Mouse (Mus musculus): ENCODE results near the gene Rcc1. TPM values are rescaled to one million over a fixed set of nuclear protein-coding genes. Genes with fewer than 3 reads are reported as not detected.

The Rcc1 gene
- polyA plus RNA-seq, 1 experiment from 2014 or later: 66.2 TPM

- no peak for ATAC-seq (ENCODE audit: low FRiP score, low TSS enrichment)
- no peaks in the 10 kb centered on the region for H3K9me3 ChIP-seq (ENCODE audit: control insufficient read depth, low read length)
- H3K9ac ChIP-seq (ENCODE audit: low read depth, low read length): no peak overlapping the region
- H3K4me1 ChIP-seq (ENCODE audit: control insufficient read depth, insufficient read depth, low read length): peaks cover 7% of the 10 kb centered on the region
- no peak overlapping the region for H3K4me3 ChIP-seq (ENCODE audit: low read length)
- no peaks in the 10 kb centered on the region for H3K27me3 ChIP-seq (ENCODE audit: control insufficient read depth, insufficient read depth, low read length)
- H3K27ac ChIP-seq (ENCODE audit: low read depth, low read length): no peak overlapping the region
- no peak overlapping the region for H3K4me2 ChIP-seq (replicated peaks; ENCODE audit: low read depth, low read length)
- H3K36me3 ChIP-seq (ENCODE audit: control insufficient read depth, insufficient read depth, low read length): peaks cover 22% of the 10 kb centered on the region
- WGBS: 50% methylated on average over 2 of the region's 2 CpGs
These were observed 3.2 kb downstream of the Rcc1 start for GRCm38 (mm10) chr4:132350123-132350740.

- Histone ChIP-seq H3K9me3 (ENCODE audit: control insufficient read depth, low read length) (no peaks in the 10 kb centered on the region), H3K4me3 (ENCODE audit: low read length) (no peak overlapping the region), H3K4me2 (replicated peaks; ENCODE audit: low read depth, low read length) (no peak overlapping the region), H3K36me3 (ENCODE audit: control insufficient read depth, insufficient read depth, low read length) (peaks cover 22% of the 10 kb centered on the region), H3K27me3 (ENCODE audit: control insufficient read depth, insufficient read depth, low read length) (no peaks in the 10 kb centered on the region), H3K9ac (ENCODE audit: low read depth, low read length) (no peak overlapping the region), H3K4me1 (ENCODE audit: control insufficient read depth, insufficient read depth, low read length) (peaks cover 10% of the 10 kb centered on the region), H3K27ac (ENCODE audit: low read depth, low read length) (no peak overlapping the region)
- ATAC-seq (ENCODE audit: low FRiP score, low TSS enrichment): no peak
- 70% methylated on average over 3 of the region's 3 CpGs for WGBS
These were observed 3.8 kb downstream of the Rcc1 start for GRCm38 (mm10) chr4:132349495-132350122.

- whole genome bisulfite sequencing: 73% methylated on average over 3 of the region's 3 CpGs
- ATAC-seq (ENCODE audit: low FRiP score, low TSS enrichment): no peak
- no peak overlapping the region for H3K4me2 ChIP-seq (replicated peaks; ENCODE audit: low read depth, low read length)
These were observed 6.7 kb downstream of the Rcc1 start for GRCm38 (mm10) chr4:132346661-132347060.

GRCm38 (mm10) chr4:132346261-132346660 lies 7.1 kb downstream of the Rcc1 start:
- ATAC-seq (ENCODE audit: low FRiP score, low TSS enrichment): no peak
- Histone ChIP-seq H3K9ac (ENCODE audit: low read depth, low read length) (no peak overlapping the region), H3K4me1 (ENCODE audit: control insufficient read depth, insufficient read depth, low read length) (peaks cover 13% of the 10 kb centered on the region), H3K27ac (ENCODE audit: low read depth, low read length) (no peak overlapping the region), H3K9me3 (ENCODE audit: control insufficient read depth, low read length) (no peaks in the 10 kb centered on the region), H3K27me3 (ENCODE audit: control insufficient read depth, insufficient read depth, low read length) (no peaks in the 10 kb centered on the region), H3K4me3 (ENCODE audit: low read length) (no peak overlapping the region), H3K36me3 (ENCODE audit: control insufficient read depth, insufficient read depth, low read length) (peaks cover 14% of the 10 kb centered on the region), H3K4me2 (replicated peaks; ENCODE audit: low read depth, low read length) (no peak overlapping the region)
- 78% methylated on average over 4 of the region's 4 CpGs for WGBS

More at GRCm38 (mm10) chr4:132346661-132347060, 6.7 kb downstream of the Rcc1 start:
- H3K36me3 ChIP-seq (ENCODE audit: control insufficient read depth, insufficient read depth, low read length): peaks cover 18% of the 10 kb centered on the region
- no peak overlapping the region for H3K9ac ChIP-seq (ENCODE audit: low read depth, low read length)
- peaks cover 17% of the 10 kb centered on the region for H3K4me1 ChIP-seq (ENCODE audit: control insufficient read depth, insufficient read depth, low read length)
- H3K27me3 ChIP-seq (ENCODE audit: control insufficient read depth, insufficient read depth, low read length): no peaks in the 10 kb centered on the region
- H3K9me3 ChIP-seq (ENCODE audit: control insufficient read depth, low read length): no peaks in the 10 kb centered on the region
- H3K4me3 ChIP-seq (ENCODE audit: low read length): no peak overlapping the region
- no peak overlapping the region for H3K27ac ChIP-seq (ENCODE audit: low read depth, low read length)

- ATAC-seq (ENCODE audit: low FRiP score, low TSS enrichment): 0 out of 2 replicates have a peak, but pooled peaks have one; percentile 1
- WGBS: 48% methylated on average over 5 of the region's 5 CpGs
- H3K9ac ChIP-seq (ENCODE audit: low read depth, low read length): peak overlapping the region; percentile 91; the same call in 1 of the 2 replicates
These were observed 7.6 kb downstream of the Rcc1 start for GRCm38 (mm10) chr4:132345843-132346212.

GRCm38 (mm10) chr4:132345135-132345842 lies 8.1 kb downstream of the Rcc1 start:
- under 1% methylated on average over 83 of the region's 83 CpGs for WGBS
- Histone ChIP-seq H3K9ac (ENCODE audit: low read depth, low read length) (peak overlapping the region; percentile 91), H3K4me1 (ENCODE audit: control insufficient read depth, insufficient read depth, low read length) (peaks cover 13% of the 10 kb centered on the region), H3K27ac (ENCODE audit: low read depth, low read length) (peak overlapping the region; percentile 69), H3K36me3 (ENCODE audit: control insufficient read depth, insufficient read depth, low read length) (peaks cover 4% of the 10 kb centered on the region; the same call in 1 of the 2 replicates), H3K4me2 (replicated peaks; ENCODE audit: low read depth, low read length) (peak overlapping the region; percentile 96), H3K4me3 (ENCODE audit: low read length) (peak overlapping the region; percentile 90), H3K27me3 (ENCODE audit: control insufficient read depth, insufficient read depth, low read length) (no peaks in the 10 kb centered on the region), H3K9me3 (ENCODE audit: control insufficient read depth, low read length) (no peaks in the 10 kb centered on the region)
- peak; percentile 89 for ATAC-seq (ENCODE audit: low FRiP score, low TSS enrichment)

More at GRCm38 (mm10) chr4:132345843-132346212, 7.6 kb downstream of the Rcc1 start:
- H3K4me3 ChIP-seq (ENCODE audit: low read length): peak overlapping the region; percentile 90
- peaks cover 13% of the 10 kb centered on the region for H3K4me1 ChIP-seq (ENCODE audit: control insufficient read depth, insufficient read depth, low read length)
- no peaks in the 10 kb centered on the region for H3K27me3 ChIP-seq (ENCODE audit: control insufficient read depth, insufficient read depth, low read length)
- no peak overlapping the region for H3K27ac ChIP-seq (ENCODE audit: low read depth, low read length)
- peaks cover 9% of the 10 kb centered on the region for H3K36me3 ChIP-seq (ENCODE audit: control insufficient read depth, insufficient read depth, low read length)
- no peak overlapping the region for H3K4me2 ChIP-seq (replicated peaks; ENCODE audit: low read depth, low read length)
- H3K9me3 ChIP-seq (ENCODE audit: control insufficient read depth, low read length): no peaks in the 10 kb centered on the region

- Histone ChIP-seq H3K4me2 (replicated peaks; ENCODE audit: low read depth, low read length) (peak overlapping the region; percentile 96), H3K4me3 (ENCODE audit: low read length) (peak overlapping the region; percentile 90), H3K9ac (ENCODE audit: low read depth, low read length) (peak overlapping the region; percentile 91), H3K9me3 (ENCODE audit: control insufficient read depth, low read length) (no peaks in the 10 kb centered on the region), H3K27me3 (ENCODE audit: control insufficient read depth, insufficient read depth, low read length) (no peaks in the 10 kb centered on the region), H3K27ac (ENCODE audit: low read depth, low read length) (0 out of 2 replicates have a peak overlapping the region, but pooled peaks have one; percentile 69), H3K4me1 (ENCODE audit: control insufficient read depth, insufficient read depth, low read length) (peaks cover 13% of the 10 kb centered on the region), H3K36me3 (ENCODE audit: control insufficient read depth, insufficient read depth, low read length) (peaks cover 4% of the 10 kb centered on the region; the same call in 1 of the 2 replicates)
- ATAC-seq (ENCODE audit: low FRiP score, low TSS enrichment): no peak
- WGBS: 5% methylated on average over 13 of the region's 13 CpGs
These were observed 8.8 kb downstream of the Rcc1 start for GRCm38 (mm10) chr4:132344403-132345134.

- Histone ChIP-seq H3K4me1 (ENCODE audit: control insufficient read depth, insufficient read depth, low read length) (peaks cover 13% of the 10 kb centered on the region), H3K27ac (ENCODE audit: low read depth, low read length) (no peak overlapping the region), H3K36me3 (ENCODE audit: control insufficient read depth, insufficient read depth, low read length) (peaks cover 30% of the 10 kb centered on the region), H3K4me3 (ENCODE audit: low read length) (no peak overlapping the region), H3K9me3 (ENCODE audit: control insufficient read depth, low read length) (no peaks in the 10 kb centered on the region), H3K27me3 (ENCODE audit: control insufficient read depth, insufficient read depth, low read length) (no peaks in the 10 kb centered on the region), H3K9ac (ENCODE audit: low read depth, low read length) (no peak overlapping the region), H3K4me2 (replicated peaks; ENCODE audit: low read depth, low read length) (no peak overlapping the region)
- WGBS: 88% methylated on average over 3 of the region's 3 CpGs
- ATAC-seq (ENCODE audit: low FRiP score, low TSS enrichment): no peak
These were observed 12.0 kb downstream of the Rcc1 start for GRCm38 (mm10) chr4:132341451-132341850.
